In genomic region chr10:4601612-4602011, GRCm38 (mm10) we compare ENCODE assay signal across 10 mouse cellular contexts. TPM values are rescaled to one million over a fixed set of nuclear protein-coding genes. Genes with fewer than 3 reads are reported as not detected.
DNase-seq lines count a peak whose midpoint lies in the region; ATAC-seq and TF ChIP-seq lines count a peak whose summit lies in the region.
"Not testable (repeated sequence)": the region's sequence is repeated elsewhere in the genome, so short reads cannot be mapped to it uniquely, and the experiment has no call there.
"Had no signal": no experiment of that assay in that cellular context is flagged by ENCODE, and none has a peak within 500 bp of the region (broad histone marks: within the 10 kb centered on the region; RNA-seq: fewer than 3 reads in every experiment).

No protein-coding gene starts in this region.

- not testable (repeated sequence) for H3K4me1 ChIP-seq in MEL (ENCODE audit: control insufficient read depth in 1 of 2, insufficient read depth in 2 of 2, low read length in 2 of 2); bone marrow macrophage, adult 2 months (ENCODE audit: control insufficient read depth, insufficient read depth, low read length)

- not testable (repeated sequence) for H3K79me2 ChIP-seq in MEL (ENCODE audit: control insufficient read depth, insufficient read depth, low read length, poor library complexity); macrophage (ENCODE audit: inconsistent target)

- H3K27ac ChIP-seq in MEL (ENCODE audit: control insufficient read depth, low read depth, low read length): not testable (repeated sequence)
- H3K27ac ChIP-seq in bone marrow macrophage, adult 2 months (ENCODE audit: insufficient read depth, low read depth, low read length): peak overlapping the region; percentile 8; the same call in 1 of the 2 replicates
- H3K27ac ChIP-seq in macrophage: peak overlapping the region; percentile 7; the same call in 1 of the 2 replicates

- peak; percentile 47 for DNase-seq in A20 (ENCODE audit: low read depth, low spot score)
- peak; percentile 34 for DNase-seq in CD4-positive, CD25-positive, alpha-beta regulatory T cell, adult 2 months (ENCODE audit: low read depth, low spot score)
- DNase-seq in MEL (ENCODE audit: low read depth, low spot score): peak; percentile 55
- peak; percentile 84 for DNase-seq in splenic B cell, adult 2 months (ENCODE audit: low read depth, low spot score)

- not testable (repeated sequence) for H3K27me3 ChIP-seq in MEL (ENCODE audit: control insufficient read depth in 1 of 2, insufficient read depth in 2 of 2, low read length in 2 of 2); splenic B cell, adult 2 months (ENCODE audit: control insufficient read depth, insufficient read depth, low read length, poor library complexity, severe bottlenecking)

- not testable (repeated sequence) for TF ChIP-seq RAD21 in MEL (IDR thresholded peaks at IDR 0.05; ENCODE audit: low read depth, low read length)

- peak; percentile 40 for ATAC-seq in granulocyte monocyte progenitor cell, adult 5-6 weeks (replicated peaks; ENCODE audit: poor library complexity, severe bottlenecking)
- 0 out of 2 replicates have a peak, but pooled peaks have one; percentile 17 for ATAC-seq in megakaryocyte progenitor cell, adult 5-6 weeks (replicated peaks; ENCODE audit: poor library complexity)

- not testable (repeated sequence) for H3K4me3 ChIP-seq in MEL (ENCODE audit: control insufficient read depth in 1 of 2, insufficient read depth in 1 of 2, low read depth in 2 of 2, low read length in 2 of 2); bone marrow macrophage, adult 2 months (ENCODE audit: insufficient read depth, low read length); macrophage (ENCODE audit: inconsistent target)

- H3K9ac ChIP-seq in MEL (ENCODE audit: control insufficient read depth, low read depth, low read length, poor library complexity, severe bottlenecking): not testable (repeated sequence)

- H3K36me3 ChIP-seq in MEL (ENCODE audit: control insufficient read depth in 1 of 2, insufficient read depth in 2 of 2, low read length in 2 of 2); macrophage (ENCODE audit: inconsistent target); splenic B cell, adult 2 months (ENCODE audit: control insufficient read depth, insufficient read depth, low read length, poor library complexity, severe bottlenecking): not testable (repeated sequence)

- TF ChIP-seq POLR2A in MEL (IDR thresholded peaks at IDR 0.05; ENCODE audit: control insufficient read depth in 1 of 2, insufficient read depth in 1 of 2, low read depth in 1 of 2, low read length in 2 of 2, poor library complexity in 1 of 2); bone marrow macrophage, adult 2 months (IDR thresholded peaks at IDR 0.05; ENCODE audit: borderline replicate concordance, low read depth, low read length): not testable (repeated sequence)

- TF ChIP-seq EP300 in MEL (IDR thresholded peaks at IDR 0.05; ENCODE audit: low read depth in 1 of 2, low read length in 2 of 2): not testable (repeated sequence)

- not testable (repeated sequence) for H3K9me3 ChIP-seq in MEL (replicated peaks; ENCODE audit: insufficient read depth, low read length)

- not testable (repeated sequence) for TF ChIP-seq CTCF in MEL (IDR thresholded peaks at IDR 0.05 in 2 of 3, conservative IDR thresholded peaks at IDR 0.05 in 1 of 3; ENCODE audit: control insufficient read depth in 1 of 3, insufficient read depth in 1 of 3, low read depth in 2 of 3, low read length in 3 of 3, poor library complexity in 1 of 3, severe bottlenecking in 1 of 3); bone marrow macrophage, adult 2 months (IDR thresholded peaks at IDR 0.05; ENCODE audit: low read depth, low read length)

RNA-seq across cellular contexts. Expression of gene Esr1, which starts 9.8 kb away (rescaled TPM):
- 0.65 and 0.69 TPM in 2 replicates for total RNA-seq in MEL (2012; rRNA removed)
- polyA plus RNA-seq in MEL (2012; ENCODE audit: insufficient read depth in 1 of 2, insufficient read length in 2 of 2, low read depth in 1 of 2, low replicate concordance in 2 of 2, missing spikeins in 1 of 2): under 1 TPM in 1 of 2 experiments, not detected in 1; 0.65 TPM
- polyA plus RNA-seq in bone marrow macrophage, adult 2 months (2012; ENCODE audit: insufficient read depth, insufficient read length, missing spikeins): 5.4 and 5.6 TPM in 2 replicates
- total RNA-seq in granulocyte monocyte progenitor cell, adult 5-6 weeks (2014; fragmentation: Nextera tagmentation): 18.2 and 19.4 TPM in 2 replicates
- total RNA-seq in granulocyte monocyte progenitor cell, adult 5-6 weeks (2017): 14.8 and 16.9 TPM in 2 replicates
- 10 to 100 TPM in 23 of 26 experiments, 1 to 10 TPM in 3; 6.9 to 42.4 (median 24.0) TPM for total RNA-seq in macrophage (2018; cell fraction: chromatin; rRNA removed)
- total RNA-seq in macrophage (2018; cell fraction: cytosol; rRNA removed): 1 to 10 TPM; 4.2 to 9.2 (median 6.1) TPM
- 10 to 100 TPM in 25 of 26 experiments, 1 to 10 TPM in 1; 8.4 to 29.7 (median 20.3) TPM for total RNA-seq in macrophage (2018; cell fraction: nucleus; rRNA removed)
- 1.1 to 4.2 TPM (median 1.2 TPM) in 3 replicates for polyA plus RNA-seq in macrophage (2018)
- 14.4 and 16.2 TPM in 2 replicates for total RNA-seq in megakaryocyte progenitor cell, adult 5-6 weeks (2015)
- 9.5 and 10.9 TPM in 2 replicates for total RNA-seq in megakaryocyte progenitor cell, adult 5-6 weeks (2017)
- polyA plus RNA-seq: forebrain, embryonic 13.5 days; G1E had no signal

Comparison
In these comparisons a context has a peak if more than half of its experiments do, and no peak if none do; other contexts are left out.
1. DNase-seq: peak in every context shown above with its lines; median percentile 84 in splenic B cell, adult 2 months; 55 in MEL; 47 in A20; 34 in CD4-positive, CD25-positive, alpha-beta regulatory T cell, adult 2 months.